Mouse (Mus musculus): Measurements from ENCODE around the gene Dnaaf5.

Dnaaf5 gene

GRCm38 (mm10) chr5:139149681-139150602, at the start of gene Dnaaf5, which contains the start of gene Prkar1b:
Gene Dnaaf5, plus strand, starts transcription at chr5:139150223.
Gene Prkar1b, minus strand, starts transcription at chr5:139150001.
- DNase-seq (ENCODE audit: low spot score in 2 of 2) = peak; percentile 94

GRCm38 (mm10) chr5:139101783-139102182, 48.2 kb upstream of the Dnaaf5 start:
- DNase-seq (ENCODE audit: low spot score in 2 of 2) = no peak

- DNase-seq (ENCODE audit: low spot score in 2 of 2) = no peak
Measured at GRCm38 (mm10) chr5:139107815-139108214, 42.2 kb upstream of the Dnaaf5 start.

- DNase-seq (ENCODE audit: low spot score in 2 of 2) = no peak
Measured at GRCm38 (mm10) chr5:139110140-139110855, 39.7 kb upstream of the Dnaaf5 start.

- peak in 1 of 2 experiments; percentile 29 for DNase-seq (ENCODE audit: low spot score in 2 of 2)
Measured at GRCm38 (mm10) chr5:139111991-139112390, 38.0 kb upstream of the Dnaaf5 start.

- DNase-seq (ENCODE audit: low spot score in 2 of 2) = no peak
Measured at GRCm38 (mm10) chr5:139112418-139112817, 37.6 kb upstream of the Dnaaf5 start.

- no peak for DNase-seq (ENCODE audit: low spot score in 2 of 2)
Measured at GRCm38 (mm10) chr5:139114876-139115275, 35.1 kb upstream of the Dnaaf5 start.

- no peak for DNase-seq (ENCODE audit: low spot score in 2 of 2)
Measured at GRCm38 (mm10) chr5:139115507-139115906, 34.5 kb upstream of the Dnaaf5 start.

- no peak for DNase-seq (ENCODE audit: low spot score in 2 of 2)
Measured at GRCm38 (mm10) chr5:139118139-139118960, 31.7 kb upstream of the Dnaaf5 start.

GRCm38 (mm10) chr5:139118961-139119276, 31.1 kb upstream of the Dnaaf5 start:
- DNase-seq (ENCODE audit: low spot score in 2 of 2) = no peak

- no peak for DNase-seq (ENCODE audit: low spot score in 2 of 2)
Measured at GRCm38 (mm10) chr5:139125717-139126116, 24.3 kb upstream of the Dnaaf5 start.

- no peak for DNase-seq (ENCODE audit: low spot score in 2 of 2)
Measured at GRCm38 (mm10) chr5:139128476-139129065, 21.5 kb upstream of the Dnaaf5 start.

GRCm38 (mm10) chr5:139129078-139129477, 20.9 kb upstream of the Dnaaf5 start:
- no peak for DNase-seq (ENCODE audit: low spot score in 2 of 2)

- DNase-seq (ENCODE audit: low spot score in 2 of 2) = peak in 1 of 2 experiments; percentile 42
Measured at GRCm38 (mm10) chr5:139129572-139130151, 20.4 kb upstream of the Dnaaf5 start.

- DNase-seq (ENCODE audit: low spot score in 2 of 2) = no peak
Measured at GRCm38 (mm10) chr5:139130351-139130750, 19.7 kb upstream of the Dnaaf5 start.

- DNase-seq (ENCODE audit: low spot score in 2 of 2) = no peak
Measured at GRCm38 (mm10) chr5:139134501-139134900, 15.5 kb upstream of the Dnaaf5 start.

GRCm38 (mm10) chr5:139136341-139136740, 13.7 kb upstream of the Dnaaf5 start:
- no peak for DNase-seq (ENCODE audit: low spot score in 2 of 2)

GRCm38 (mm10) chr5:139137176-139137575, 12.8 kb upstream of the Dnaaf5 start:
- DNase-seq (ENCODE audit: low spot score in 2 of 2) = no peak

- peak; percentile 56 to 57 for DNase-seq (ENCODE audit: low spot score in 2 of 2)
Measured at GRCm38 (mm10) chr5:139138261-139138925, 11.6 kb upstream of the Dnaaf5 start.

GRCm38 (mm10) chr5:139138926-139139472, 11.0 kb upstream of the Dnaaf5 start:
- DNase-seq (ENCODE audit: low spot score in 2 of 2) = no peak

All from frontal cortex, postnatal 14 days (tissue).